8 mouse cellular contexts compared by ENCODE assay signal in the genomic region with DNA sequence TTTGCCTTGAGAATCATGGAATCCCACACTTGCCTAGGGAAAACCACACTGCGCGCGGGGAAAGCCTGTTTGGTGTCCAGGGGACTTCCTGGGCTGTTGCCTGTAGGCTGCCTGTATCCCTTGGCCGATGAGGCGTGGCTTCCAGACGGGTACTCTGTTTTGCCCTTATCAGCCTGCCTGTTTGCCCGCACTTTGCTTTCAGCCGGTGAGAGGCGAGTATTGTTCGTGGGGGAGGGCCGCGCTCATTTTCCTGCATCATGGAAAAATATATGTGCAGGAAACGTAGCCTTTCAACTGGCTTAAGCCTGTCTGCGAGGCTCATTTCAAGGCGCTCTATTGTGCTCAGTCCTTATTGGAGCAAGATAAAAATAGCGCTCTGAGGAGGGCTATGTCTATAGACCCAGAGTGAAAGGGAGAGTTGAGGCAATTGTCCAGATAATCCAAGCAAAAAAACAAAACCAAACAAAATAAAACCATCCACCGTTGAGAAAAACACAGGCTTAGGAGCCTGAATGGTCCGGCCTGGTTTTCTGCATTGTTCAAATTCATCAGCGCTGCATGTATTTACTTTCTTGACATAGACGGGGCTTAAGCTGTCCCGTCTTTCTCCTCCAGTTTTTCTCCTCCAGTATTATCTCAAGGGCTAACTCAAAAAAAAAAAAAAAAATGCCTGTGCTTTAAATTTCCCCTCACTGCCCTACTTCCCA.
DNase-seq lines count a peak whose midpoint lies in the region; ATAC-seq and TF ChIP-seq lines count a peak whose summit lies in the region.

No protein-coding gene starts in this region.

- no peaks in the 10 kb centered on the region for H3K9me3 ChIP-seq in heart, embryonic 16.5 days (replicated peaks; ENCODE audit: control insufficient read depth, low read length)
- H3K9me3 ChIP-seq in midbrain, postnatal 0 days (ENCODE audit: low read length), result no peaks in the 10 kb centered on the region

- peak overlapping the region; percentile 62 for H3K4me2 ChIP-seq in heart, embryonic 16.5 days (ENCODE audit: low read depth, low read length)
- peak overlapping the region; percentile 36 for H3K4me2 ChIP-seq in midbrain, postnatal 0 days (ENCODE audit: low read depth, low read length, poor library complexity, severe bottlenecking)

- 39% methylated on average over 21 of the region's 21 CpGs for whole genome bisulfite sequencing in heart, embryonic 16.5 days
- WGBS in midbrain, postnatal 0 days, result 20% methylated on average over 21 of the region's 21 CpGs

- H3K9ac ChIP-seq in heart, embryonic 16.5 days (ENCODE audit: low read length), result peak overlapping the region; percentile 57; the same call in 1 of the 2 replicates
- H3K9ac ChIP-seq in midbrain, postnatal 0 days (replicated peaks; ENCODE audit: low read length, poor library complexity, severe bottlenecking), result no peak overlapping the region

- peak overlapping the region; percentile 40 for H3K4me3 ChIP-seq in heart, embryonic 16.5 days (ENCODE audit: low read length)
- peak overlapping the region; percentile 18; the same call in 1 of the 2 replicates for H3K4me3 ChIP-seq in midbrain, postnatal 0 days (ENCODE audit: low read depth, low read length)

- no peaks in the 10 kb centered on the region for H3K36me3 ChIP-seq in heart, embryonic 16.5 days (ENCODE audit: control insufficient read depth, insufficient read depth)
- H3K36me3 ChIP-seq in midbrain, postnatal 0 days (ENCODE audit: insufficient read depth, low read length), result no peaks in the 10 kb centered on the region

- no peaks in the 10 kb centered on the region for H3K27me3 ChIP-seq in heart, embryonic 16.5 days (ENCODE audit: control insufficient read depth, insufficient read depth, low read length)
- H3K27me3 ChIP-seq in midbrain, postnatal 0 days (ENCODE audit: insufficient read depth, low read length), result no peaks in the 10 kb centered on the region

- peaks cover 3% of the 10 kb centered on the region; the same call in 1 of the 2 replicates for H3K4me1 ChIP-seq in heart, embryonic 16.5 days (ENCODE audit: control insufficient read depth, insufficient read depth, low read length)
- H3K4me1 ChIP-seq in midbrain, postnatal 0 days (ENCODE audit: insufficient read depth, low read length), result peaks cover 8% of the 10 kb centered on the region; the same call in 1 of the 2 replicates

- peak; percentile 45 for ATAC-seq in heart, embryonic 16.5 days (replicated peaks; ENCODE audit: extremely low read depth, insufficient read depth, low FRiP score)
- 0 out of 2 replicates have a peak, but pooled peaks have one; percentile 23 for ATAC-seq in midbrain, postnatal 0 days (ENCODE audit: low FRiP score)

- TF ChIP-seq CTCF in midbrain, postnatal 0 days (IDR thresholded peaks at IDR 0.05), result no peak

- peak; percentile 75 for DNase-seq in heart, adult 11 months
- no peak for DNase-seq in heart, adult 18-20 months
- DNase-seq in kidney, postnatal 4 days, result peak; percentile 22 to 56
- no peak for DNase-seq in midbrain, postnatal 0 days (ENCODE audit: low spot score)
- no peak for DNase-seq in right cerebral cortex, postnatal 10 days (ENCODE audit: low spot score in 2 of 2)
- DNase-seq in T-cell, adult 2 months (ENCODE audit: low spot score), result no peak
- no peak for DNase-seq in urinary bladder, postnatal 36 days (ENCODE audit: low spot score in 2 of 2)

- no peak overlapping the region for H3K27ac ChIP-seq in heart, embryonic 16.5 days (ENCODE audit: low read length)
- H3K27ac ChIP-seq in midbrain, postnatal 0 days (ENCODE audit: low read depth, low read length), result no peak overlapping the region

Comparison
In these comparisons a context has a peak if more than half of its experiments do, and no peak if none do; other contexts are left out.
1. DNase-seq: peak in heart, adult 11 months (single experiment) and kidney, postnatal 4 days (2 of 2); none in heart, adult 18-20 months (0 of 2), midbrain, postnatal 0 days (single experiment), right cerebral cortex, postnatal 10 days (0 of 2), T-cell, adult 2 months (single experiment) and urinary bladder, postnatal 36 days (0 of 2).